Mouse (Mus musculus) myocyte (in vitro differentiated cells): ENCODE data around the gene Ppp4r3b. TPM values are rescaled to one million over a fixed set of nuclear protein-coding genes. Genes with fewer than 3 reads are reported as not detected.

Experiments
- H3K27me3 ChIP-seq: one replicate; pipeline ENCODE4 v1.6.1; 2011; ENCODE audit not compliant: control insufficient read depth, insufficient read depth, insufficient read length
- H3K36me3 ChIP-seq: one replicate; pipeline ENCODE4 v1.6.1; 2011; ENCODE audit not compliant: control insufficient read depth, insufficient read depth
- H3K4me2 ChIP-seq: one replicate; pipeline ENCODE4 v1.6.1; 2011; ENCODE audit warnings: low read depth, control low read depth
- H3K4me3 ChIP-seq: one replicate; pipeline ENCODE4 v1.5.1; 2011; ENCODE audit warnings: mild to moderate bottlenecking, control low read depth, moderate library complexity
- H3K79me2 ChIP-seq: one replicate; pipeline ENCODE4 v1.6.1; 2011; ENCODE audit not compliant: control insufficient read depth, insufficient read depth
- H3ac ChIP-seq: one replicate; pipeline ENCODE4 v1.6.1; 2011; ENCODE audit not compliant: control insufficient read depth, insufficient read length
- CEBPB ChIP-seq: IDR thresholded peaks from 2 replicates; pipeline ENCODE4 v1.6.1; 2011; ENCODE audit warnings: mild to moderate bottlenecking, moderate library complexity; ENCODE audit not compliant: poor library complexity, insufficient read depth, severe bottlenecking
- E2F4 ChIP-seq: IDR thresholded peaks from one replicate; pipeline ENCODE4 v1.6.1; 2011; ENCODE audit warnings: mild to moderate bottlenecking, control low read depth, moderate library complexity; ENCODE audit not compliant: insufficient read depth
- MAX ChIP-seq: IDR thresholded peaks from one replicate; pipeline ENCODE4 v1.6.1; 2011; ENCODE audit warnings: low read depth, mild to moderate bottlenecking, control low read depth
- MYOD1 ChIP-seq, 3 experiments: IDR thresholded peaks; one replicate each; pipeline ENCODE4 v1.6.1; 2011; ENCODE audit warnings: control low read depth in 2 of 3, low read depth in 2 of 3, mild to moderate bottlenecking in 2 of 3, moderate library complexity in 1 of 3; ENCODE audit not compliant: insufficient read length in 2 of 3, control insufficient read depth in 1 of 3
- MYOG ChIP-seq, 3 experiments: IDR thresholded peaks; one replicate each; pipeline ENCODE4 v1.6.1; 2011; ENCODE audit warnings: control low read depth in 2 of 3, low read depth in 2 of 3, mild to moderate bottlenecking in 2 of 3; ENCODE audit not compliant: insufficient read length in 2 of 3, control insufficient read depth in 1 of 3, insufficient read depth in 1 of 3
- POLR2A ChIP-seq: IDR thresholded peaks from one replicate; pipeline ENCODE4 v1.6.1; 2011; ENCODE audit warnings: low read depth, mild to moderate bottlenecking, control low read depth, moderate library complexity; ENCODE audit not compliant: insufficient read length
- POLR2AphosphoS2 ChIP-seq: IDR thresholded peaks from one replicate; pipeline ENCODE4 v1.6.1; 2011; ENCODE audit warnings: low read depth, control low read depth; ENCODE audit not compliant: insufficient read length
- REST ChIP-seq: IDR thresholded peaks from one replicate; pipeline ENCODE4 v1.6.1; 2011; ENCODE audit warnings: mild to moderate bottlenecking, control low read depth, moderate library complexity; ENCODE audit not compliant: insufficient read depth, insufficient read length
- SRF ChIP-seq: IDR thresholded peaks from one replicate; pipeline ENCODE4 v1.6.1; 2011; ENCODE audit warnings: low read depth; ENCODE audit not compliant: control insufficient read depth, insufficient read length
- TCF12 ChIP-seq: IDR thresholded peaks from one replicate; pipeline ENCODE4 v1.6.1; 2011; ENCODE audit warnings: mild to moderate bottlenecking, control low read depth; ENCODE audit not compliant: poor library complexity, insufficient read depth, severe bottlenecking
- TCF3 ChIP-seq: IDR thresholded peaks from one replicate; pipeline ENCODE4 v1.6.1; 2011; ENCODE audit warnings: low read depth, control low read depth; ENCODE audit not compliant: insufficient read length
- USF1 ChIP-seq: IDR thresholded peaks from one replicate; pipeline ENCODE4 v1.6.1; 2011; ENCODE audit warnings: low read depth, mild to moderate bottlenecking, control low read depth, moderate library complexity
- polyA plus RNA-seq: library from polyadenylated mRNA; unstranded; fragments of >200 nt; fragmentation: generic; extraction: Trizol; gene quantifications from one replicate; pipeline ENCODE4 v1.2.1, GENCODE M21; 2012; ENCODE audit warnings: missing spikeins

Gene Ppp4r3b
- polyA plus RNA-seq, 1 experiment, result 6.0 TPM

- no peak overlapping the region for H3K4me2 ChIP-seq
- TF ChIP-seq TCF12 (no peak), TCF3 (no peak), MYOG (IDR thresholded peaks at IDR 0.05; ENCODE audit: control insufficient read depth in 1 of 3, insufficient read depth in 1 of 3, insufficient read length in 2 of 3, low read depth in 2 of 3) (no peak), SRF (no peak), REST (no peak), POLR2AphosphoS2 (no peak)
- no peak overlapping the region for H3ac ChIP-seq
- no peak overlapping the region for H3K4me3 ChIP-seq
- no peaks in the 10 kb centered on the region for H3K27me3 ChIP-seq
- H3K79me2 ChIP-seq, result peaks cover 8% of the 10 kb centered on the region
- H3K36me3 ChIP-seq, result no peaks in the 10 kb centered on the region
Observed at GRCm38 (mm10) chr11:29248386-29248785, 75.7 kb downstream of the Ppp4r3b start.

- H3K4me2 ChIP-seq, result no peak overlapping the region
- no peaks in the 10 kb centered on the region for H3K79me2 ChIP-seq
- TF ChIP-seq TCF3, result no peak
- no peak for TF ChIP-seq MYOG (IDR thresholded peaks at IDR 0.05; ENCODE audit: control insufficient read depth in 1 of 3, insufficient read depth in 1 of 3, insufficient read length in 2 of 3, low read depth in 2 of 3)
- TF ChIP-seq MYOD1 (IDR thresholded peaks at IDR 0.05; ENCODE audit: control insufficient read depth in 1 of 3, insufficient read length in 2 of 3, low read depth in 2 of 3), result no peak
- TF ChIP-seq USF1, result no peak
- TF ChIP-seq CEBPB, result no peak
- TF ChIP-seq MAX, result no peak
- no peak for TF ChIP-seq REST
- no peak for TF ChIP-seq TCF12
- no peak for TF ChIP-seq SRF
- no peak for TF ChIP-seq POLR2A
- no peak for TF ChIP-seq POLR2AphosphoS2
- no peak for TF ChIP-seq E2F4
- H3K36me3 ChIP-seq, result no peaks in the 10 kb centered on the region
- no peak overlapping the region for H3K4me3 ChIP-seq
- H3ac ChIP-seq, result no peak overlapping the region
- H3K27me3 ChIP-seq, result no peaks in the 10 kb centered on the region
Observed at GRCm38 (mm10) chr11:29254643-29255042, 82.0 kb downstream of the Ppp4r3b start.

GRCm38 (mm10) chr11:29267824-29268223 is 95.1 kb downstream of the Ppp4r3b start:
- TF ChIP-seq TCF12 (no peak), SRF (no peak), REST (no peak), E2F4 (no peak), POLR2A (no peak), CEBPB (no peak), MYOG (IDR thresholded peaks at IDR 0.05; ENCODE audit: control insufficient read depth in 1 of 3, insufficient read depth in 1 of 3, insufficient read length in 2 of 3, low read depth in 2 of 3) (no peak), USF1 (no peak), POLR2AphosphoS2 (no peak), MYOD1 (IDR thresholded peaks at IDR 0.05; ENCODE audit: control insufficient read depth in 1 of 3, insufficient read length in 2 of 3, low read depth in 2 of 3) (no peak), MAX (no peak)
- Histone ChIP-seq H3ac (no peak overlapping the region), H3K79me2 (no peaks in the 10 kb centered on the region), H3K4me2 (no peak overlapping the region), H3K4me3 (no peak overlapping the region), H3K36me3 (no peaks in the 10 kb centered on the region), H3K27me3 (no peaks in the 10 kb centered on the region)

Other genes starting within 250 kb of the Ppp4r3b start
- 5.2 TPM for gene Pnpt1, start 42.1 kb upstream of the Ppp4r3b start, polyA plus RNA-seq
- gene Cfap36, start 74.5 kb downstream of the Ppp4r3b start, polyA plus RNA-seq, result 17.6 TPM
- gene Ccdc88a, start 200.8 kb downstream of the Ppp4r3b start, polyA plus RNA-seq, result 3.0 TPM